Mouse (Mus musculus): Measurements from ENCODE around the gene Smim26. TPM values are rescaled to one million over a fixed set of nuclear protein-coding genes. Genes with fewer than 3 reads are reported as not detected.

Smim26 gene
- polyA plus RNA-seq, 1 experiment from 2014 or later: 39.4 TPM

DNA sequence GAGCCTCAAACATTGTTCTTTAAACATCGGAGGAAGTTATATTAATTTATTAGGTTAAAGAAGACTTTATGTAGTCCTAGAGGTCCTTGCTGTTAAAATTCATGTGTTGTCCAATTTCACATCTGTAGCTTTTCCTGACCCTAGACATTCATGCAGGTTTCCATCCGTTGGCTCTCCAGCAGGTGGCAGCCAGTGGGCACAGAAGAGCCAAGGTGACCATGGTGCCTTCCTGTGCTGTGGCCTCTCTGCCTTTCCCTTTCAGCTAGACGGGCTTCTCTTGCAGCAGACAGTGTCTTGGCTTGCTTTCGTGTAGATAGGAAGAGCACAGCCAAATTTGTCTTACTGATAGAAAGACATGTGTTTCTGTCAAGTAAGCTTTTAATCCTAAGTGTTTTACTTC lies 44.9 kb downstream of the Smim26 start:
- H3K9ac ChIP-seq: no peak overlapping the region
- WGBS: 55% methylated on average over 4 of the region's 4 CpGs
- no peak overlapping the region for H3K27ac ChIP-seq
- H3K4me1 ChIP-seq: peaks cover 14% of the 10 kb centered on the region
- H3K36me3 ChIP-seq: no peaks in the 10 kb centered on the region
- H3K4me3 ChIP-seq (replicated peaks): no peak overlapping the region
- no peak overlapping the region for H3K4me2 ChIP-seq
- ATAC-seq (replicated peaks; ENCODE audit: low FRiP score): no peak
- no peaks in the 10 kb centered on the region for H3K27me3 ChIP-seq
- no peaks in the 10 kb centered on the region for H3K9me3 ChIP-seq (replicated peaks)

GRCm38 (mm10) chr2:144640101-144640500 lies 46.2 kb downstream of the Smim26 start:
- Histone ChIP-seq H3K9me3 (replicated peaks) (no peaks in the 10 kb centered on the region), H3K9ac (no peak overlapping the region), H3K4me2 (no peak overlapping the region), H3K4me3 (replicated peaks) (no peak overlapping the region), H3K36me3 (no peaks in the 10 kb centered on the region), H3K27me3 (no peaks in the 10 kb centered on the region), H3K4me1 (peaks cover 13% of the 10 kb centered on the region), H3K27ac (no peak overlapping the region)
- WGBS: 71% methylated on average over 7 of the region's 7 CpGs
- no peak for ATAC-seq (replicated peaks; ENCODE audit: low FRiP score)

DNA sequence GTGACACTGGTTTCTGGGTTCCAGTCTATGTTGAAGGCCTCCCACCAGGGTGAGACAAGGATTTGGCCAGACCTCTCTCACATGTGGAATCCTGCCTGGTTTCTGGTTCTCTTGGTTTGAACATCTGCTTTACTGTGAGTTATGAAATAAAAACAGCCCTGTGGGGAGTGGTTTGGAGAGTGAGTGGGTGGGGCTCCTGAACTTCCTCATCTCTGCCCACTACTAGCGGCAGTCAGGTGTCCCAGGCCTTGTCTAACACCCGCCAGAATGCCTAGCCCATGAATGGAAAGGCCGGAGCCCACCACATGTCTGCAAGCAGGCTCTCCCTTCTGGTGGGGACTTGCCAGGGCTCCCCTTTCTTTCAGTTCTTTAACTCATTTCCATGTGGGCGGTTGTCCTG lies 48.1 kb downstream of the Smim26 start:
- Histone ChIP-seq H3K27ac (no peak overlapping the region), H3K4me1 (peaks cover 13% of the 10 kb centered on the region), H3K4me2 (no peak overlapping the region), H3K27me3 (no peaks in the 10 kb centered on the region), H3K4me3 (replicated peaks) (no peak overlapping the region), H3K9me3 (replicated peaks) (no peaks in the 10 kb centered on the region), H3K36me3 (no peaks in the 10 kb centered on the region), H3K9ac (no peak overlapping the region)
- no peak for ATAC-seq (replicated peaks; ENCODE audit: low FRiP score)
- 87% methylated on average over 4 of the region's 4 CpGs for WGBS

Small RNA genes within 50 kb of the gene (microRNA-seq; reads per million reads assigned to microRNA genes)
- gene Gm24823: not detected

Other genes with a start within 250 kb of the Smim26 start
- 48.5 and 50.3 TPM in 2 replicates for gene Kat14, start 225.1 kb upstream of the Smim26 start, polyA plus RNA-seq (2015; fragmentation: Nextera tagmentation; extraction: Ambion mirVana)
- gene Pet117, start 225.1 kb upstream of the Smim26 start, polyA plus RNA-seq (2015; fragmentation: Nextera tagmentation; extraction: Ambion mirVana): 3.1 and 4.5 TPM in 2 replicates
- gene Dzank1, start 66.6 kb upstream of the Smim26 start, polyA plus RNA-seq (2015; fragmentation: Nextera tagmentation; extraction: Ambion mirVana): 0.91 and 1.2 TPM in 2 replicates
- gene Polr3f, start 66.3 kb upstream of the Smim26 start, polyA plus RNA-seq (2015; fragmentation: Nextera tagmentation; extraction: Ambion mirVana): 26.1 and 30.0 TPM in 2 replicates
- gene Rbbp9, start 43.2 kb upstream of the Smim26 start, polyA plus RNA-seq (2015; fragmentation: Nextera tagmentation; extraction: Ambion mirVana): 78.2 and 80.7 TPM in 2 replicates
- 105 and 108 TPM in 2 replicates for gene Sec23b, start 37.8 kb upstream of the Smim26 start, polyA plus RNA-seq (2015; fragmentation: Nextera tagmentation; extraction: Ambion mirVana)
- gene Dtd1, start 5.8 kb downstream of the Smim26 start, polyA plus RNA-seq (2015; fragmentation: Nextera tagmentation; extraction: Ambion mirVana): 47.3 and 48.1 TPM in 2 replicates
- not detected in 2 replicates for gene Scp2d1, start 229.6 kb downstream of the Smim26 start, polyA plus RNA-seq (2015; fragmentation: Nextera tagmentation; extraction: Ambion mirVana)